Mouse (Mus musculus): ENCODE measurements at regions not wholly inside any gene's neighbourhood (a gene's known extent, or its start where the extent isn't known, plus 50 kb on each side); places are given as distances from the start of the nearest gene placed in this dataset.
"Not testable (repeated sequence)": the region's sequence is repeated elsewhere in the genome, so short reads cannot be mapped to it uniquely, and the experiment has no call there.

- intact Hi-C loops (cut with DNase I), result no loop called here
- no peak for DNase-seq (ENCODE audit: low spot score)
Measured at GRCm38 (mm10) chrX:166809165-166809564, 223.6 kb upstream of the Egfl6 start.

GRCm38 (mm10) chrX:166808207-166808606 is 222.7 kb upstream of the Egfl6 start:
- intact Hi-C loops (cut with DNase I), result no loop called here
- DNase-seq (ENCODE audit: low spot score), result no peak

- DNase-seq (ENCODE audit: low spot score), result no peak
- intact Hi-C loops (cut with DNase I), result no loop called here
Measured at GRCm38 (mm10) chrX:166805957-166806356, 220.4 kb upstream of the Egfl6 start.

GRCm38 (mm10) chrX:166805480-166805879 is 220.0 kb upstream of the Egfl6 start:
- no peak for DNase-seq (ENCODE audit: low spot score)
- intact Hi-C loops (cut with DNase I), result no loop called here

GRCm38 (mm10) chrX:166803246-166803645 is 217.7 kb upstream of the Egfl6 start:
- intact Hi-C loops (cut with DNase I), result no loop called here
- no peak for DNase-seq (ENCODE audit: low spot score)

- intact Hi-C loops (cut with DNase I), result no loop called here
- no peak for DNase-seq (ENCODE audit: low spot score)
Measured at GRCm38 (mm10) chrX:166801017-166801416, 215.5 kb upstream of the Egfl6 start.

- intact Hi-C loops (cut with DNase I), result no loop called here
- DNase-seq (ENCODE audit: low spot score), result no peak
Measured at GRCm38 (mm10) chrX:166795651-166796050, 210.1 kb upstream of the Egfl6 start.

- intact Hi-C loops (cut with DNase I), result no loop called here
- no peak for DNase-seq (ENCODE audit: low spot score)
Measured at GRCm38 (mm10) chrX:166789031-166789430, 203.5 kb upstream of the Egfl6 start.

- intact Hi-C loops (cut with DNase I); DNase-seq (ENCODE audit: low spot score): not testable (repeated sequence)
Measured at GRCm38 (mm10) chrX:166787137-166787536, 201.6 kb upstream of the Egfl6 start.

GRCm38 (mm10) chrX:166785615-166786014 is 200.1 kb upstream of the Egfl6 start:
- intact Hi-C loops (cut with DNase I), result no loop called here
- DNase-seq (ENCODE audit: low spot score), result no peak

- DNase-seq (ENCODE audit: low spot score), result no peak
- intact Hi-C loops (cut with DNase I), result no loop called here
Measured at GRCm38 (mm10) chrX:166783377-166783776, 197.9 kb upstream of the Egfl6 start.

GRCm38 (mm10) chrX:166779334-166780092 is 194.0 kb upstream of the Egfl6 start:
- no peak for DNase-seq (ENCODE audit: low spot score)
- intact Hi-C loops (cut with DNase I), result no loop called here

GRCm38 (mm10) chrX:166773408-166773854 is 187.9 kb upstream of the Egfl6 start:
- intact Hi-C loops (cut with DNase I), result no loop called here
- DNase-seq (ENCODE audit: low spot score), result no peak

- intact Hi-C loops (cut with DNase I), result no loop called here
- DNase-seq (ENCODE audit: low spot score), result no peak
Measured at GRCm38 (mm10) chrX:166766991-166767390, 181.5 kb upstream of the Egfl6 start.

- DNase-seq (ENCODE audit: low spot score), result no peak
- intact Hi-C loops (cut with DNase I), result no loop called here
Measured at GRCm38 (mm10) chrX:166765647-166766046, 180.1 kb upstream of the Egfl6 start.

- no peak for DNase-seq (ENCODE audit: low spot score)
- intact Hi-C loops (cut with DNase I), result no loop called here
Measured at GRCm38 (mm10) chrX:166762098-166762497, 176.6 kb upstream of the Egfl6 start.

GRCm38 (mm10) chrX:166757152-166757551 is 171.6 kb upstream of the Egfl6 start:
- DNase-seq (ENCODE audit: low spot score), result no peak
- intact Hi-C loops (cut with DNase I), result no loop called here

GRCm38 (mm10) chrX:166754967-166755654 is 169.6 kb upstream of the Egfl6 start:
- intact Hi-C loops (cut with DNase I), result no loop called here
- no peak for DNase-seq (ENCODE audit: low spot score)

- DNase-seq (ENCODE audit: low spot score), result no peak
- intact Hi-C loops (cut with DNase I), result no loop called here
Measured at GRCm38 (mm10) chrX:166749055-166749679, 163.6 kb upstream of the Egfl6 start.

- DNase-seq (ENCODE audit: low spot score), result no peak
- intact Hi-C loops (cut with DNase I), result no loop called here
Measured at GRCm38 (mm10) chrX:166731354-166731753, 145.8 kb upstream of the Egfl6 start.

GRCm38 (mm10) chrX:166728622-166728928 is 143.1 kb upstream of the Egfl6 start:
- intact Hi-C loops (cut with DNase I), result no loop called here
- no peak for DNase-seq (ENCODE audit: low spot score)

Measured in heart, postnatal 25 days (tissue).